Mouse (Mus musculus) olfactory bulb, adult 2 months (tissue): ENCODE data around the gene Farp1. TPM values are rescaled to one million over a fixed set of nuclear protein-coding genes. Genes with fewer than 3 reads are reported as not detected.

Experiments used
- H3K27ac ChIP-seq: fragments of 200-500 bp; 2 replicates; pipeline ENCODE4 v1.5.1; 2012; ENCODE audit warnings: low read depth, low read length; ENCODE audit not compliant: insufficient read depth
- H3K4me1 ChIP-seq: fragments of 200-500 bp; 2 replicates; pipeline ENCODE4 v1.6.1; 2012; ENCODE audit warnings: low read length; ENCODE audit not compliant: control insufficient read depth, insufficient read depth
- H3K4me3 ChIP-seq: fragments of 200-500 bp; 2 replicates; pipeline ENCODE4 v1.5.1; 2012; ENCODE audit warnings: mild to moderate bottlenecking, low read depth, low read length, moderate library complexity; ENCODE audit not compliant: insufficient read depth
- CTCF ChIP-seq: fragments of 200-500 bp; IDR thresholded peaks from 2 replicates; pipeline ENCODE4 v1.5.1; 2012; ENCODE audit warnings: low read depth, mild to moderate bottlenecking, low read length, moderate library complexity; ENCODE audit not compliant: insufficient read depth
- POLR2A ChIP-seq: fragments of 200-500 bp; IDR thresholded peaks from 2 replicates; pipeline ENCODE4 v1.6.1; 2012; ENCODE audit warnings: mild to moderate bottlenecking, low read depth, low read length, moderate library complexity; ENCODE audit not compliant: insufficient read depth
- WGBS: fragments of 180-500 bp; shearing (Covaris S2); methylation state at CpG from one replicate; pipeline ENCODE4 v1.1.7; 2018; 5-methylcytosine and 5-hydroxymethylcytosine counted together
- polyA plus RNA-seq: library from polyadenylated mRNA; stranded (reverse); fragments of >200 nt; gene quantifications from 2 replicates; pipeline ENCODE4 v1.2.4, GENCODE M21; 2012; ENCODE audit warnings: low replicate concordance; ENCODE audit not compliant: missing spikeins, insufficient read depth, insufficient read length

The Farp1 gene
- polyA plus RNA-seq, 1 experiment: not detected

- 40% methylated on average over 10 of the region's 10 CpGs for WGBS
- TF ChIP-seq CTCF: no peak
- TF ChIP-seq POLR2A: no peak
- H3K4me3 ChIP-seq: no peak overlapping the region
- H3K27ac ChIP-seq: no peak overlapping the region
- H3K4me1 ChIP-seq: peaks cover 14% of the 10 kb centered on the region; the same call in 1 of the 2 replicates
Observed at GRCm38 (mm10) chr14:121145698-121146097, 110.7 kb downstream of the Farp1 start.

- no peak overlapping the region for H3K27ac ChIP-seq
- H3K4me3 ChIP-seq: no peak overlapping the region
- H3K4me1 ChIP-seq: peaks cover 17% of the 10 kb centered on the region
- 82% methylated on average over 7 of the region's 7 CpGs for WGBS
- TF ChIP-seq POLR2A (no peak), CTCF (no peak)
Observed at GRCm38 (mm10) chr14:121146213-121146612, 111.2 kb downstream of the Farp1 start.

- peaks cover 19% of the 10 kb centered on the region for H3K4me1 ChIP-seq
- no peak overlapping the region for H3K27ac ChIP-seq
- TF ChIP-seq CTCF: no peak
- TF ChIP-seq POLR2A: no peak
- WGBS: 79% methylated on average over 3 of the region's 3 CpGs
- no peak overlapping the region for H3K4me3 ChIP-seq
Observed at GRCm38 (mm10) chr14:121147026-121147425, 112.0 kb downstream of the Farp1 start.

DNA sequence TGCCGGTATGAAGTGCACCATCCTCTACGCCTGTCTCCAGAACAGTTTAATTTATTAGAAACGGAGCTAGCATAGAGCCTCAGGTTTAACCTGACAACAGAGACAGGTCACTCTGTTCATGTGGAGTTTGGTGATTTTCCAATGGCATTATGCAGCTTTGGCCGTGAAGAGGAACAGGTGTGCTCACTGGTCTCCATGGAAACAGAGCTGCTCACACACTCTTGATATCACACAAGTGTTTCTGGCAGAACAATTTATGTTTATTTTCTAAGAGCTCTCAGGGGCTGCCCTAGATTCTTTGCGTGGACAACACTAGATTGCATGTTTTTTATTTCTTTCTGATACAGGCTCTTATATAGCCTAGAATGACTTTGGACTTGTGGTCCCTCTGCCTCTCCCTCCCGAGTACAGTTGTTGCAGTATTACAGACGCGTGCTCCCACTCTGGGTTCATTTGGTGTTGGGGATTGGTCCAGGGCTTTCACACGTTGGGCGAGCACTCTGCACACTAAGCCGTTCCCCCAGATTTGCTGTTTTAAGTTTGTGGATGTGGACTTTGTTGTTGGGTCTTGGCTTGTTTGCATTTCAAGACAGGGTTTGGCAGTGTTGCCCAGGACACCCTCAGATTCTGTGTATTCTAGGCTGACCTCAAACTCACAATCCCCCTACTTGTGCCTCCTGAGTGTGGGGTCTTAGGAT lies 113.2 kb downstream of the Farp1 start:
- WGBS: 70% methylated on average over 11 of the region's 11 CpGs
- peaks cover 24% of the 10 kb centered on the region for H3K4me1 ChIP-seq
- no peak overlapping the region for H3K4me3 ChIP-seq
- H3K27ac ChIP-seq: no peak overlapping the region
- TF ChIP-seq POLR2A (no peak), CTCF (no peak)

DNA sequence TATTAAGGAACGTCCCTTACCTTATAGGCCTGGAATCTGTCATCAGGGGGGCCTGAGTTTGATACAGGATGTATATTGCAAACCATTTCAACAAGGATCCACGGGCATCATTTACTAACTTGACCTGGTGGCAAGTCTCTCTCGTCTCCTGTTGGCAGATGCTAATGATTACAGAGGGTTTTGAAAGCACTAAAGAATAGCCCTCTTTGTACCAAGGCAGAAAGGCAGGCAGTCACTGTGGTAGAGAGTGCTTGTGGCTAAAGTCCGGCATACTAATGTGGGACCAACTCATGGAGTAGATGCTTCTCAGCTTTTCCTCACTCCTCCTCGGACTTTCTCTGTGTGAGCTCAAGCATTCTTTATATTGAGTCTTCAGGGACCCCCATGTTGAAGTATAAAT lies 115.0 kb downstream of the Farp1 start:
- WGBS: 62% methylated on average over 5 of the region's 5 CpGs
- TF ChIP-seq POLR2A (no peak), CTCF (no peak)
- H3K4me3 ChIP-seq: no peak overlapping the region
- H3K4me1 ChIP-seq: peaks cover 19% of the 10 kb centered on the region
- peak overlapping the region; percentile 33; the same call in 1 of the 2 replicates for H3K27ac ChIP-seq

DNA sequence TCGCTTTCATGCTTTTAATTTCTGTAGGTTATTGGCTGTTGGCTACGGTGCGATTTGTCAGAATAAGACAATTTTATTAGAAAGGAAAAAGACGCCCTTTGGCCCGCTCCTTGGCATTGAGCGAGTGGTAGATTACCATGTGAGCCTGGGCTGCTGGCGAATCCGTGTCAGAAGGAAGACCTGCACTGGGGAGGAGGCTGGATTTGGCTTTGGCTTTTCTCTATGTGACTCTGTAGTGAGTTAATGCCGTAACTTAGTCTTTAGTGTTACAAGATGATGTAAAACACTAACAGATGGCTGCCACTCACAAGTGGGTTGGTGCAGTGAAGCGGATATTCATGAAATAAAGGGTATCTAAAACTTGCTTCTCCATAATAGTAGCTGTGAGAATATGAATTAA lies 116.8 kb downstream of the Farp1 start:
- H3K4me1 ChIP-seq: peaks cover 11% of the 10 kb centered on the region

DNA sequence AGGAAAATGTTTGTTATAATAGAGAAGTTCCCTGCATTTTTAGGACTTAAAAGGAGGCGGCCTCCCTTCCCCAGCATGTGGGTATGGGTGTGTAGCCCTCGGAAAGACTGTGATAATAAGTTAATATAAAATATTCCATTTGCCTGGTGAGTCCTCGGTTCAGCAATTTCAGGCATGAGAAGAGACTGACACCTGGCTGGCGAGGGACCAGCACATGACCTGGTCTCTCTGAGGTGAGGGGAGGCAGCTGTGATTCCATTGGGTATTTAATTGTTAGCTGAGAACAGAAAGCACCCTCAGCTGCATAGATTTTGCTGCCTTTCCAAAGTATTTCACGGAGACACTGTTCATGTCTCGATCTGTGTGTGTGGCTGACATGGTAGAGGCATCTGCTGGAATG lies 117.8 kb downstream of the Farp1 start:
- no peak for TF ChIP-seq CTCF
- TF ChIP-seq POLR2A: no peak
- Histone ChIP-seq H3K4me3 (no peak overlapping the region), H3K27ac (0 out of 2 replicates have a peak overlapping the region, but pooled peaks have one; percentile 12), H3K4me1 (peaks cover 11% of the 10 kb centered on the region)
- 65% methylated on average over 6 of the region's 6 CpGs for WGBS

More for the DNA sequence above, 116.8 kb downstream of the Farp1 start:
- TF ChIP-seq POLR2A (no peak), CTCF (no peak)
- Histone ChIP-seq H3K4me3 (no peak overlapping the region), H3K27ac (peak overlapping the region; percentile 41; the same call in 1 of the 2 replicates)
- WGBS: 66% methylated on average over 10 of the region's 10 CpGs

DNA sequence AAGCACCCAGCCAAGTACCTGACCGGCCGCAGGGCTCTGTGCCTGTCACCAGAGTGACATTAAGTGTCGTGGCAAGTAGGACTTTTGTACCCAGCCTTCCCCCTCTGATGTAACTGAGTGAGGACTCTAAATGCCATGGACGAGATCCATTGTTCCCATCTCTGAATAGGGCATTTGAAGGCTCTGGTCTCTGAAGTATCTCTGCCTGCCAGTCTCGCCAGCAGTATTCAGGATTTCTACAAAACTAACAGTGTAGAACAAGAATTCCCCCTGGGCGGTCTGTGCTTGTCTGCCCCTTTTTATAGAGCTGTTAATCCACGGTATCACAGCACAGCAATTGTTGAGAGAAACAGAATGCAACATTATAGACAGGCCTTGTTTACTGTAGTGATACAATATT lies 118.3 kb downstream of the Farp1 start:
- Histone ChIP-seq H3K4me3 (no peak overlapping the region), H3K4me1 (peaks cover 11% of the 10 kb centered on the region), H3K27ac (peak overlapping the region; percentile 12; the same call in 1 of the 2 replicates)
- TF ChIP-seq CTCF: no peak
- no peak for TF ChIP-seq POLR2A
- 51% methylated on average over 7 of the region's 7 CpGs for WGBS

DNA sequence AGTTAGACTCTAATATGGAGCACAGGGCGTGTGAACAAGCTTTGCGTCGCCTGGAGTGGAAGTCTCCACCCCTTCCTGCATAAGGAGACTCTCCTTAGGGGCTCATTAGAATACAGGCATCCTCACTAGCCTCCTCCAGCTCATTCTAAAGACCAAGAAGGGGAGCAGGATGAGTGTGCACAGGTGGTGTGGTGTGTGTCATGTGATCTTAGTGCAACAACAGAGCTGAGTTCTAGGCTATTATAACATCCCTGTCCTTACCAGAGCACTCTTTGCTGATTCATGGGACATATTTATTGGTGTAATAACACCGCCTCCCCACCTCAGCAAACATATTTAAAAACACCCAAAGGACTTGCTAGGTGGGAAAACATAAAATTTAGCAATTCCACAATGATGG lies 120.2 kb downstream of the Farp1 start:
- H3K4me3 ChIP-seq: no peak overlapping the region
- no peak for TF ChIP-seq POLR2A
- TF ChIP-seq CTCF: no peak
- H3K4me1 ChIP-seq: peaks cover 13% of the 10 kb centered on the region
- H3K27ac ChIP-seq: no peak overlapping the region
- WGBS: 78% methylated on average over 4 of the region's 4 CpGs
